Mouse (Mus musculus): ENCODE measurements around the gene Hist1h2ad. TPM values are rescaled to one million over a fixed set of nuclear protein-coding genes. Genes with fewer than 3 reads are reported as not detected.
A peak's percentile ranks its signal among the peaks of the same experiment; 100 is the strongest.
"Not testable (repeated sequence)": the region's sequence is repeated elsewhere in the genome, so short reads cannot be mapped to it uniquely, and the experiment has no call there.

The Hist1h2ad gene
- under 1 TPM in 1 of 2 experiments, not detected in 1; 0.96 TPM for polyA plus RNA-seq (2017; shearing (Covaris generic))

DNA sequence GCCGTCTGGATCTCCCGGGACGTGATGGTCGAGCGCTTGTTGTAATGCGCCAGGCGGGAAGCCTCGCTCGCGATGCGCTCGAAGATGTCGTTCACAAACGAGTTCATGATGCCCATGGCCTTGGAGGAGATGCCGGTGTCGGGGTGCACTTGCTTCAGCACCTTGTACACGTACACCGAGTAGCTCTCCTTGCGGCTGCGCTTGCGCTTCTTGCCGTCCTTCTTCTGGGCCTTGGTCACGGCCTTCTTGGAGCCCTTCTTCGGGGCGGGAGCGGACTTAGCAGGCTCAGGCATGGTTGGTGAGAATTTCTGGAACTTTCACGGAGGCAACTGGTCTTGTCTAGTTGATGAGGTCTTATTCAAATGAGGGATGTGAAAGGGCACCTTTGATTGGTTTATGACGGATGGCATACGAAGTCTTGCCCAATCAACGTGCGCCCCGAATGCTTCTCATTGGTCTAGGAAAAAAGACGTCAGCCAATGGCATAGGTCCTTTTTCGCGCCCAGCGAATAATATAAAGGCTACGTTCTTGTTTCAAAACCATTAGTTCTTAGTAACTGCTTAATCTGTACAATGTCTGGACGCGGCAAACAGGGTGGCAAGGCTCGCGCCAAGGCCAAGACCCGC lies at the start of gene Hist1h2ad, which contains the start of gene Hist1h2bf:
Gene Hist1h2ad (plus strand): TSS at position 484 of the 627 bp plus-strand sequence.
Gene Hist1h2bf (minus strand): TSS at position 299 of the 627 bp plus-strand sequence.
- ATAC-seq, result peak; percentile 74

DNA sequence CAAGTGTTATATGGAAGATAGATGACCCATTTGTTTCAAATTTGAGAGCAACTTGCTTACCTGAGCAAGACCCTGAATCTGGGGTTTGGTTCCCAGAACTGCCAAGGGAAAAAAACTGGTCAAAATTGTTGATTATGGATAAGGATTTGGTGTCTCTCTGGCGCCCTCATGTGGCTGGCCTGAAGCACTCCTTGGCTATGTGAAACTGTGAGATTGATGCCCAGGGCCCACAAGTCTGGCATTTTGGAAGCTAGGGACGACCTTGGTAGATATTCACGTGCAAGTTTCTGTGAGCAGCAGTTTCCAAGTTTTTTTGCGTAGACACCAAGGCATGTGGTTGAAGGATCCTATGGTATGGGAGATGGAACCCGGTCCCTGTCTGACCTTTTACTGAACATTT lies 49.5 kb upstream of the Hist1h2ad start:
- peak; percentile 40 for ATAC-seq

DNA sequence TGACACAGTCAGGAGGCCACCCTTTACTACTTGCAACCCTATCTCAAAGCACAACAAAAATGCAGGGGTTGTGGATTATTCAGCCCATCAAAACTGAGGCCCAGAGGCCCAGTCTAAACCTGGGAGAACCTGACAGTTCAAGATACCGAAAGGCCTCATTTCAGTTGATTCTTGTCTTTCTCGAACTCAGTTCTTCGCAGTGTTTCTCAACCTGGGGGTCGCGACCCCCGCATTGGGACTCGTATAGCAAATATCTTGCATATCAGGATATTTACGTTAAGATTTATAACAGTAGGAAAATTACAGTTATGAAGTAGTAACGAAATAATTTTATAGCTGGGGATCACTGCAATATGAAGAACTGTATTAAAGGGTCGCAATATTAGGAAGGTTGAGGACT lies 48.3 kb upstream of the Hist1h2ad start:
- no peak for ATAC-seq

DNA sequence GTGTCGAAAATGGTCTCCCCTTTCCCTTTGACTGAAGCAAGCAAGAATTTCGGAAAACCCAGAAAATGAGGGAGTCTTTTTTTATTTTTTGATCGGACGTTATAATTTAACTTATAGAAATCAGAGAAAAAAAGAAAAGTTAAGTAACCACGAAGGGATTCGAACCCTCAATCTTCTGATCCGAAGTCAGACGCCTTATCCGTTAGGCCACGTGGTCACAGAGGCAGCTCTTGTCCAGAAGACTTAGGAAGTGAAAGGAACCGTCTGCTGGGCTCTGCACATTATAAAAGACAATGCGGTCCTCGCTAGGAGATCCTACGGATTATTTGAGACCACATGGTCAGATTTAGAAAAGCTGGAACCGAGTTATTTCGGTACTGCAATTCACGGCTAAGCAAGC lies 47.9 kb upstream of the Hist1h2ad start:
- ATAC-seq, result peak; percentile 24

DNA sequence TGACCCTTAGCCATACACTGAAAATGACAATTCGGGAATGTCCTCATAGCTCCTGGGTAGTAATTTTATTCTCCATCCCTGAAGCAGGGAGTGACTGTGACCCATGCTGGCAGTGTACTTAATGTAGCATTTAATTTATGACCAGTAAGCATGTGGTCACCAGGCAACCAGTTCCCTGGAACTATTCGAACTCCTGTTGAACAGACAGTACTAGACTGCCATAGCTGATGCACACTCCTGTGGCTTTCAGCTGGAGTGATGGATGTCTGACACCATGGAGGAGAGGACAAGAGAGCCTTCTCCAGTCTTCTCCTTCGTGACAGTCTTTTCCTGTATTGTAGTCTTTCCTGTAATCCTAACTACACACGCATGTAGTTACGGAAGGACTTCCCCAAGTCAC lies 45.2 kb upstream of the Hist1h2ad start:
- ATAC-seq, result no peak

DNA sequence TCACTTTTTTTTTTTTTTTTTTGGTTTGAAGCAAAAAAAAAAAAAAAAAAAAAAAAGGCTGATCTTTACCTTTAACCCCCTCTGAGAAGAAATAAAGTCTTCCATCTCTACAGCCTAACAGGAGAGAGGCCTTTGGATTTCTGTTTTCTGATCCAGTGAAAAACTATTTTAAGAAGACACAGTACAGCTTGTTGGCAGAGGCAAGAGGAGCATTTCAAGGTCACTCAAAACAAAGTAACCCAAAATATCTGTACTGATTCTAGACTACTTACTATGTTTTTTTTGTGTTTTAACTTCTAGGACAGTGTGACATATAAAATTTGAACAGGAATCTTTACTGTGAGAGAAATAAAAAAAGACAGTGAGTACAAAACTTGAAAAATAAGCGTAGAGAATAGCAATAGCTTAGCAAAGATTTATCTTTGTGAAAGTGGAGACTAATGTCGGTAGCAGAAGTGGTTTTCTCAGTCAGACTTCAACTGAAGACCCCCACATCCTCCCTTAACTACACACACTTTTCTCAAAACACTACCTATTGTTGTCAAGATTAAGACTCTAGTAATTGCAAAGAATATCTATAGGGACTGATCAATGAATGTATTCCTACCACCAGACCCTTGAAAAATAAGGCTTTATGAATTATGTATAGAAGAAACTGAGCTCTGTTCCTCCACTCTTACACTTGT lies 44.6 kb upstream of the Hist1h2ad start:
- no peak for ATAC-seq

DNA sequence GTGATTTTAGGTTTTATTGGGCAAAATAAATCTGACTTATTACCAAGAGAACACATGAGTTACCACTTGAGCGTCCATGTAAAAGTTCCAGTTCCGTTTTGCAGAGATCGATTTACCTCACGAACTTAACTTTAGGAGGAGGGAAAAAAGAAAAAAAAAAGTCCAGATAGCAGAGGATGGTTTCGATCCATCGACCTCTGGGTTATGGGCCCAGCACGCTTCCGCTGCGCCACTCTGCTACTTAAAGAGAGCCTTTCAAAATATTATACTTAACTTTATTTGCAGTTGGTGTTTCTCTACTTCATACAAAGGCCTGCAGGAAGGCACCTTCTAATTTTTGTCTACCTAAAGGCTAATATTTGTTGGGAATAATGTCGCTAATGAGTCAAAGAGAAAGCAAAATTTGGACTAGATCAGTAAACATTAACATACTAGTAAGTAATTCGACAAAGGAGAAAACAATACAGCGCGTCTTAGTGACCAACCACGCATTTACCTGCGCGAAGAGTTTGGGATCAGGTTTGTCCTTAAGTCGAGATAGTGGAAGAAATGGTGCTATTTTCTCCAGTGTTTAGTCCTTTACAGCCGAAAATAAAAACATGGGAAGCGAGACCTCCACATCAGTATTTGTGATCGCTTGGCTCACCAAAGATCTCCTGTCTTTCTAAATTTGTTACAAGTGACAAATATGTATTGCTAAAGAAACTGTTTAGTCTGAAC lies 43.8 kb upstream of the Hist1h2ad start:
- peak; percentile 18 for ATAC-seq

DNA sequence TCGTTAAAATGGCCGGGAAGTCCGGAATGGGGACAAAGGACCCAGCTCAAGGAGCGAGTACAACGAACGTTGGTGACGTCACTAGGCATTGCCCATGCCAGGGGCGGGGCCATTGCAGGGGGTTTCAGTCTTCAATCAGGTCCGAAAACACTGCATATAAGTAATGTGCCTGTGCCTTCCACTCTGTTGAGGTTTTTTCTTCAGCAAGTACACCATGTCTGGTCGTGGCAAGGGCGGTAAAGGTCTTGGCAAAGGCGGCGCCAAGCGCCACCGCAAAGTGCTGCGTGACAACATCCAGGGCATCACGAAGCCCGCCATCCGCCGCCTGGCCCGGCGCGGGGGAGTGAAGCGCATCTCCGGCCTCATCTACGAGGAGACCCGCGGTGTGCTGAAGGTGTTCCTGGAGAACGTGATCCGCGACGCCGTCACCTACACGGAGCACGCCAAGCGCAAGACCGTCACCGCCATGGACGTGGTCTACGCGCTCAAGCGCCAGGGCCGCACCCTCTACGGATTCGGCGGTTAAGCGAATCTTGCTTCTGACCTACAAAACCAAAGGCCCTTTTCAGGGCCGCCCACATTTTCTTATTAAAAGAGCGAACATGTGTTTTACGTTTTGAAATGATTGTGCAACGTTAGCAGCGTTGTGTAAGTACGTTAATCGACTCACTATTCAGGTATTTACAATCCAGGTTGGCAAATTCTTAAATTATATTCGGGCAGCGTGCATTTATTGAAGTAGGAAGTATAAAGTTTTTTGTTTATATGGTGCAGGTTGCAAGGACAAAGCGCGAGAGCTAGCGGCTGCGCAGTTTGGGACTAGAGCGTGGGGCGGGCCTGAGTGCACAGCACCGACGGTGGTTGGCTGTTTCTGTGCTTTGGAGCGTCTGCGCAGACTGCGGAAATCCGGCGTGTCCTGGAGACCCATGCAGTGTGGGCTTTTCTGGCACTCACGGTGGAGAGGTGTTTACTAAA lies 43.0 kb upstream of the Hist1h2ad start, which contains the start of gene Hist1h4h:
Gene Hist1h4h (plus strand): TSS at position 150 of the 975 bp plus-strand sequence.
- ATAC-seq, result peak; percentile 76

DNA sequence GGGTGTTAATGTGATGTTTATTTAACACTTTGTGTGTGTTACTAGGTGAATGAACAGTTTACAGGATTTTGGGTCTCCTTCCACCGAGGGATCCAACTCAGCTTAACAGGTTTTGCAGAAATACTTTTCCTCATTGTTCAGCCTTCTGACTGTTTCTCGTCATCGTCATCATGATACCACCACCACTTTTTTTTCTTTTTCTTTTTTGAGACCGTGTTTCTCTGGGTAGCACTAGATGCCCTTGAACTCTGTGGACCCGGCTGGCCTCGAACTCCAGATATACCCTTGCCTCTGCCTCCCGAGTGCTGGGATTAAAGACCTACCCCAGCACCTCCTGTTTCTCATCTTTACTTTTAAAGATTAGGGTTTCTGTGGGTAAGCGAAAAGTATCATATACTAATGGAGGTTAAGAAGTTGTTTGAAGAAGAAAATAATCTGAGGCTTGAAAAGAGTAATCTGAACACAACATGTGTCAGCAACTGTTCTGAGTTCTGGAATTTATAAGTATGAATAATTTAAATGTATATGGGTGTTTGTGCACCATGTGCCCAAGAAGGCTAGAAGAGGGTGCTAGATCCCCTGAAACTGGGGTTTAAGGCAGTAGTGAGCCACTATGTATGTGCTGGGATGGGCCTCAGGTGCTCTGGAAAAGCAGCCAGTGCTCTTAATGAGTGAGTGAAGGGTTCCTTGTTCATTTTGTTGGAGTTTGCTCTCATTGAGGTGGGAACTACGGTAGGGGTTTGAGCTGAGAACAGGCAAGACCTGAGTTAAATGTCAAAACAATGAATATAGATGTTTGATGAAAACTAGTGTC lies 41.7 kb upstream of the Hist1h2ad start:
- ATAC-seq, result no peak

DNA sequence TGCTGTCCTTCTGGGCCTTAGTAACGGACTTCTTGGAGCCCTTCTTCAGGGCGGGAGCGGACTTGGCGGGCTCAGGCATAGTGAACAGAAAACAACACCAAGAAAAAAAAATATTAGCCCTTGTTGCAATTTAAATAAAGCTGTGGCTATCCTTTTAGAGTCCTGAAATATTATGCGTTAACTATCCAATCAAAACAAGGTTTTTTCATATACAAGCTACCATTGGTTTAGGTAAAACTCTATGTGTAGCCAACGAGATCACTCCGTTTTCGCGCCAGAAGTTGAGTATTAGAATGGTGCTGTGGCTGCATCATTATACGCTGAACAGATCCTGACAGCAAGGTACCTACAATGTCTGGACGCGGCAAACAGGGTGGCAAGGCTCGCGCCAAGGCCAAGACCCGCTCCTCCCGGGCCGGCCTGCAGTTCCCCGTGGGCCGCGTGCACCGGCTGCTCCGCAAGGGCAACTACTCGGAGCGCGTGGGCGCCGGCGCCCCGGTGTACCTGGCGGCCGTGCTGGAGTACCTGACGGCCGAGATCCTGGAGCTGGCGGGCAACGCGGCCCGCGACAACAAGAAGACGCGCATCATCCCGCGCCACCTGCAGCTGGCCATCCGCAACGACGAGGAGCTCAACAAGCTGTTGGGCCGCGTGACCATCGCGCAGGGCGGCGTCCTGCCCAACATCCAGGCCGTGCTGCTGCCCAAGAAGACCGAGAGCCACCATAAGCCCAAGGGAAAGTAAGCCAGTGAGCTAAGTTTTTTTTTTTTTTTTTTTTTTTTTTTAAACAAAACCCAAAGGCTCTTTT lies 40.4 kb upstream of the Hist1h2ad start, which contains the start of gene Hist1h2af:
Gene Hist1h2af (plus strand): TSS at position 347 of the 808 bp plus-strand sequence.
- ATAC-seq, result peak; percentile 36

DNA sequence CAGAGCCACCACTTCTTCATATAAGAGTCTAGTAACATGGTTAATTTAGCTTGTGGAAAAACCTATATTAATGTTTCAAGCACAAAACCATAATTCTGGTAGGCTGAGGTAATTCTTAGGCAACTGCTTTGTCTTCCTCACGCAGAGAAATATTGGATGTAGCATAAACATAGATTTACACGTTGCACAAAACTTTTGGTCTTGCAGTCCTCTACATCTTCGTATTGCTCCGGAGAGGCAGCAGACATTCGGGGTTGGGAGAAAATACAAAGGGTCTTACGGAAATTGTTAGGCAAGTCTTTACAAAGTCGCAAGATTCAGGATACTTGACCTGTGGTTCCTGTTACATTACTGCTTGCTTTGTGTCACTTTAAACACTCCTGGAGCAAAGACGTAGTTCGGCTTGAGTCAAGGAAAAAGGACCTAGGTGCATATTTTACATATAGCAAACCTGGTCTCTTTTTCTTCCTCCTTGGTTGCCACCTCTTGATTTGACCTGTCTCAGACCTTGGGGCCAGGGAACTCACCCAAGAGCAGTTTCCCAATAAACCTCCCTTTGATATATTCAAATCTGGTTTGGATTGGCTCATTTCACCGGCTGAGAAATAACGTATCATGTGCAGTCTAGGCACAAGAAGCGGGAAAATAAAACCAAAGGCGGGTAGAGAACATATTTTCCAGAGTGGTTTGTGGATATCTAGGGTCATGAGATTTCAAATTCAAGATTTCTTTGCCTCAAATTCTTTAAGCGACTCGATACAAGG lies 39.6 kb upstream of the Hist1h2ad start:
- no peak for ATAC-seq

DNA sequence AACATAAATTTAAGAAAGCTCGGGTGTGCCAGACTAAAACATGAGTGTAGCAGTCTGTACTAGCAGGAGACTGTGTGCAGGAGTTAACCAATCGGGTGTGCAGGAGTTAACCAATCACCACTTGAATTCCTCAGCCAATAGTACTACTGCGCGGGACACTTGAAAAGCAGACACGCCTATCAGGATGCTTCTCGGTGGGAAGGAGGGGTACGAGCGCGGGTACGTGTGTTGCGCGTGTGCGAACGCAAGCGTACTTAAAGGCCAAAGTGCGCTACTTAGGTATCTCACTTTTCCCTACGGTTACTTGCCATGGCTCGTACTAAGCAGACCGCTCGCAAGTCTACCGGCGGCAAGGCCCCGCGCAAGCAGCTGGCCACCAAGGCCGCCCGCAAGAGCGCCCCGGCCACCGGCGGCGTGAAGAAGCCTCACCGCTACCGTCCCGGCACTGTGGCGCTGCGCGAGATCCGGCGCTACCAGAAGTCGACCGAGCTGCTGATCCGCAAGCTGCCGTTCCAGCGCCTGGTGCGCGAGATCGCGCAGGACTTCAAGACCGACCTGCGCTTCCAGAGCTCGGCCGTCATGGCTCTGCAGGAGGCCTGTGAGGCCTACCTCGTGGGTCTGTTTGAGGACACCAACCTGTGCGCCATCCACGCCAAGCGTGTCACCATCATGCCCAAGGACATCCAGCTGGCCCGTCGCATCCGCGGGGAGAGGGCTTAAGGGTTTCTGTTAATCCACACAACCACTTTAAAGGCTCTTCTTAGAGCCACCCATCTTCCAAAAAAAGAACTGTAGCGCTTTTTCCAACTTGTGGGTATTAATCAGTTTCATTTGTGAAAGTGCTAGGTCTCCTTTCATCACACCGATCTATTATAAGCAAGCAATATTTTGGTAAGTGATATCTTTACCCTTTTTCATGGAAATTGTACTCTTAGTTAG lies 38.8 kb upstream of the Hist1h2ad start, which contains the start of gene Hist1h3g:
Gene Hist1h3g (plus strand): TSS at position 286 of the 939 bp plus-strand sequence.
- peak; percentile 59 for ATAC-seq

DNA sequence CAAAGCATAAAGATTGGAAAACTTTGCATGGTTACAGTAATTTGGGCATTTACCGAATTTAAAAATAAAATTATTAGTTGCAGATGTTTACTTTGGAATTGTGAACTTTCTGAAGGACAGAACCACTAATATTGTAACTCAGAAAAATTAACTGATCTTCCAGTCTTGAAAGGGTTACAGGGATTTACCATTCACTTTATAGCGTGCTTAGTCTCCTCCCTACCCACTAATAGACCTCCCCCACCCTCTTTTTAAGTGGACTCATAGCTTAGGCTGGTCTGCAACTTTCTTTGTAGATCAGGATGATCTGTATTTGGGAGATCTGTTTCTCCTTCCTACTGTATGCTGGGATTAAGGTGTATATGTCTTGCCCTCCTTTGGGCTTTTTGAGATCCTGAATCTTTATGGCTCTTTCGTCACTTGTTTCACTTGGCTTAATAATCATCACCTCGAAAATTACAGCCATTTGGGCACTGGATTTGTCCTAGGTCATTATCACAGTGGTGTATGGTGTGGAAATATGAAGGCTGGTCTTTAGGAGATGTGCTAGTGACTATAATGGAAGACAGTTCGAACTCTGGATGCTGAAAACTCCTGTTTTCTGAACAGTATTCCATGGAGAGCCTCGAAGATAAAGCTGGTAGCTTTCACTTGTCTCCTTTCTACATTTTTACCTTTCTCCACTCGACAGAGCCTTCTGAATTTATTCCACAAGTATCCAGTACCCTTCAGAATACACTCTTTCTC lies 37.9 kb upstream of the Hist1h2ad start:
- no peak for ATAC-seq

DNA sequence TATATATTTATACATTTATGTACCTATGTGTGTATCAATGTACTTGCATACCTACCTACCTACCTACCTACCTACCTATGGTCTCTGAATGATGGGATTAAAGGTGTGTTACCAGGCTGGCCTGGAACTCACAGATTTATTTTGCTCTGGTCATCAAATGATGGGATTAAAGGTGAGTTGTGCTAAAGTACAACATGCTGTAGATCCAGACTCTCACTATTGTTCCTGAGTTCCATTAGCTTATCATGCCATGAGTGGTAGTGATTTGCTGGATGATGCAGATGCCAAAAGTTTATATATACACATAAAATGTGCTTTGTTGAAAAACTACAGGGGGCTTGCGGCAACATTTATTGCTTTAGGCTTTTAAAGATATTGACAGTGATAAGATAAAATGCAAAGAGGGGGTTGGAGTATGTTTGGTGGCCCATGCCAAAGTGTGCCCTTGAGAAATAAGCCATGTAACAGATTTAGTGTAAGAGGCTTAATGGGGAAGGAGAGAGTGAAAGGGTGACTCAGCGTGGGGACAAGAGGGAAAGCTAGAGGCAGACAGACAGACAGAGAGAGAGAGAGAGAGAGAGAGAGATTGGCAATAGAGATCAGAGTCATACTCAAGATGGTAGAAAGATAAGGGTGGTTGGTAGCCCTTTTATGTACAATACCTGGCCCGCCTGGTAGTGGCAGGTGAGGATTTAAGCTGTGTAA lies 37.0 kb upstream of the Hist1h2ad start:
- no peak for ATAC-seq

DNA sequence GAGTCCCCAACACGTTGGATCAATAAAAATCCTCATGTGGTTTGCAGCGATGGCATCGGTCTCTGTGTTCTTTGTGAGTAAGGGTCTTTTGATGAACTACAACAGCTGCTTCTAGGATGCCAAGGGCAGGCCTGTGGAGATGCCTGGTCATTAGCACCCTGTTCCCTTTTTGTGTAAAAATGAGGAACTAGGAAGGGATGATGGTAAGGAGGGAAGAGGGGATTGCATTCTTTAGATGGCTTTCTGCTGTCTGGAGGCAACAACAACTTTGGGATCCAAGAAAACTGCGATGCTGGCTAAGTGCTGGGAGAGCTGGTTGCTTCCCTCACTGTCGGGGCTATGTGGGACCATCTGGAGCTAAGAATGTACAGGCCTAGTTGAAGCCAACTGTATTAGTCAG lies 35.9 kb upstream of the Hist1h2ad start:
- ATAC-seq, result no peak

DNA sequence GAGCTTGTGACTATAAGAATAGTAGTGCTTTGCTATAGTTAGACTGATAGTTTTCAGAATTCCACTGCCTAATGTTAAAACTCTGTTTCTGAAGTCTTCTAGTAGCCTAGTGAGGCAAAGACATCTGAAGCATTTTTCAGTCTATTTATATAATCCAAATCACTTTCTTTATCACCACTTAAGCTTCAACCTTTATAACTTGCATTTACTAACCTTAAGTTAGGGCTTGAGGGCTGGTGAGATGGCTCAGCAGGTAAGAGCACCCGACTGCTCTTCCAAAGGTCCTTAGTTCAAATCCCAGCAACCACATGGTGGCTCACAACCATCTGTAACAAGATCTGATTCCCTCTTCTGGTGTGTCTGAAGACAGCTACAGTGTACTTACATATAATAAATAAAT lies 34.4 kb upstream of the Hist1h2ad start:
- not testable (repeated sequence) for ATAC-seq

DNA sequence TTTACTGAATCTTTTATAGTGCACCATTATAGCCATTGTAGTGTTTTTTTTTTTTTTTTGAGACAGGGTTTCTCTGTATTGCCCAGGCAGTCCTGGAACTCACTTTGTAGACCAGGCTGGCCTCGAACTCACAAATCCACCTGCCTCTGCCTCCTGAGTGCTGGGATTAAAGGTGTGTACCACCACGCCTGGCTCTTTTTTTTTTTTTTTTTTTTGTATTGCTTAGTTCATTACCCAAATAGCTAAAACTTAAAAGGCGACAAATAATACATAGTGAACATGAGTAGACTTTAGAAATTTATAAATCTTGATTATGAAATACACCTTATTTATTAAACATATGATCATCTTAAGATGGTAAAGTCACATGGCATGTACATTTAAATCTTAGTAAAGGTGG lies 32.7 kb upstream of the Hist1h2ad start:
- ATAC-seq, result no peak

All from CD4-positive, CD25-positive, alpha-beta regulatory T cell, adult 4 months (primary cell).